Mouse (Mus musculus) forebrain, embryonic 15.5 days (tissue): ENCODE data around the gene Gm49630. TPM values are rescaled to one million over a fixed set of nuclear protein-coding genes. Genes with fewer than 3 reads are reported as not detected.
"Not testable (repeated sequence)": the region's sequence is repeated elsewhere in the genome, so short reads cannot be mapped to it uniquely, and the experiment has no call there.

Experiments used
- ATAC-seq: fragments of 200-750 bp; cut with Nextera tagmentation; replicated peaks from 2 replicates; pipeline ENCODE4 v1.8.0; 2017; ENCODE audit warnings: mild to moderate bottlenecking, moderate TSS enrichment, moderate library complexity
- H3K27ac ChIP-seq: fragments of 300-500 bp; sonication (generic); replicated peaks from 2 replicates; pipeline ENCODE4 v1.5.1; 2015; ENCODE audit warnings: mild to moderate bottlenecking, inconsistent platforms
- H3K27me3 ChIP-seq: fragments of 300-500 bp; sonication (generic); 2 replicates; pipeline ENCODE4 v1.6.1; 2015; ENCODE audit warnings: inconsistent platforms
- H3K36me3 ChIP-seq: fragments of 300-500 bp; sonication (generic); 2 replicates; pipeline ENCODE4 v1.6.1; 2015; ENCODE audit warnings: mild to moderate bottlenecking, inconsistent platforms
- H3K4me1 ChIP-seq: fragments of 300-500 bp; sonication (generic); 2 replicates; pipeline ENCODE4 v1.6.1; 2015; ENCODE audit warnings: inconsistent platforms
- H3K4me2 ChIP-seq: fragments of 300-500 bp; sonication (generic); replicated peaks from 2 replicates; pipeline ENCODE4 v1.6.1; 2015; ENCODE audit warnings: mild to moderate bottlenecking, inconsistent platforms
- H3K4me3 ChIP-seq: fragments of 300-500 bp; sonication (generic); 2 replicates; pipeline ENCODE4 v1.5.1; 2015; ENCODE audit warnings: mild to moderate bottlenecking, inconsistent platforms
- H3K9ac ChIP-seq: fragments of 300-500 bp; sonication (generic); replicated peaks from 2 replicates; pipeline ENCODE4 v1.6.1; 2015; ENCODE audit warnings: mild to moderate bottlenecking, inconsistent platforms
- H3K9me3 ChIP-seq: fragments of 300-500 bp; sonication (generic); 2 replicates; pipeline ENCODE4 v1.6.1; 2016; ENCODE audit warnings: inconsistent platforms
- WGBS: fragments of 180-500 bp; shearing (Covaris S2); methylation state at CpG from one replicate; pipeline ENCODE4 v1.1.7; 2015; ENCODE audit warnings: mixed read lengths; 5-methylcytosine and 5-hydroxymethylcytosine counted together
- polyA plus RNA-seq: library from polyadenylated mRNA; unstranded; fragments of >200 nt; fragmentation: Nextera tagmentation; extraction: Ambion mirVana; gene quantifications from 2 replicates; pipeline ENCODE4 v1.2.1, GENCODE M21; 2015

Gene Gm49630
- polyA plus RNA-seq: not detected in 2 replicates

DNA sequence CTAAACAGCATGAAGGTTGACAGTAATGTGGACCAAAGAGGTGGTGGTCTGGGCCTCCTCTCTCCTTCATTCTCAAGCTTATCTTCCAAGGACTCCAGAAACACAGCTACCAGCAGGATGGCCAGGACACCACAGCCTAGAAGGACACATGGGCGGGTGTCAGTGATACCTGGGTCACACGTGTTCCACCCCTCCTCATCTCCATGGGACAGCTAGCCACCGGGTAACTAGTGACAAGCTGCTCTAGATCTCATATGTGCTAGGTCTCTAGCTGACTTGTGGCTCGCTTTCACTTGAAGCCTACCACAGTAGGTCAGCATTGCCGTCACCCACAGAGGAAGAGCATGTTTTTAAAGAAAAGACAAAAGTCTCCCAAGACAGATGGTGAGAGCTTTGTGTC lies at the start of gene Gm49630:
Gm49630 (minus strand) TSS at position 101 of the 400 bp plus-strand sequence.
- H3K27ac ChIP-seq, H3K4me3 ChIP-seq, H3K9me3 ChIP-seq, H3K4me1 ChIP-seq, H3K36me3 ChIP-seq, H3K4me2 ChIP-seq, H3K9ac ChIP-seq, ATAC-seq, H3K27me3 ChIP-seq: not testable (repeated sequence)
- WGBS: 84% methylated on average over 4 of the region's 5 CpGs

DNA sequence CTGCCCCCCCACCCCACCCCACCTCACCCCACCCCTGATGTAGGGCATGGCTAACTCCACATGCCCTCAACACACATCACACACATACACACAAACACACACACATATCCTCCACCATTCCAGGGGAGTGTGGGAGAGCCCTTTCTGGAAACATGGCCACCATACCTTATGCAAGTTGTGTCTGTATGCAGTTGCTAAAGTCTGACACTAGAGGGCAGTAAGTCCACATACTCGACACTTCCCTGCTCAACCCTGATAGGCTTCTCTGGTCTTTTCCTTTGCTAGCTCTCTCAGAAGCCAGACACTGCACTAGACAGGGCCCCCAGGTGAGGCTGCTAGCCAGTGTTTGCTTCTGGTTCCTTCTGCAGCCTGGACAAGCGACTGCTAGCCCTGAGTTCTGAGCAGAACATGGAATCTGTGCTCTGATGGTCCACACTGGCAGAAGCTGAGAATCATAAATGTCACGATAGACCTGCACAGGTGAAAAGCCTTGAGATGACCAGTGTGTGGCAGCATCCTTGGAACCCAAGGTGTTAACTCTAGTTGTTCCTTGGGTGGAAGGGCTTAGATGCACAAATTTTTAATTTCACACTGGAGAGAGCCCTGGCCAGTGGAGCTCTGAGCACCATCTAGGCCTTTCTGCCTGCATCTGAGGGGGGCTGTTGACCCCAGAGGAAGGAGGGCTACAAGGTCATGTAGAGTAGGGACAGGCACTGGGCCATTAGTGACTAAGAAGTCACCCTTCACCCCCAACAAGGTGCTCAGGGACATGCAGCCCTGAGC lies 48.6 kb upstream of the Gm49630 start:
- peak; percentile 94 for ATAC-seq

DNA sequence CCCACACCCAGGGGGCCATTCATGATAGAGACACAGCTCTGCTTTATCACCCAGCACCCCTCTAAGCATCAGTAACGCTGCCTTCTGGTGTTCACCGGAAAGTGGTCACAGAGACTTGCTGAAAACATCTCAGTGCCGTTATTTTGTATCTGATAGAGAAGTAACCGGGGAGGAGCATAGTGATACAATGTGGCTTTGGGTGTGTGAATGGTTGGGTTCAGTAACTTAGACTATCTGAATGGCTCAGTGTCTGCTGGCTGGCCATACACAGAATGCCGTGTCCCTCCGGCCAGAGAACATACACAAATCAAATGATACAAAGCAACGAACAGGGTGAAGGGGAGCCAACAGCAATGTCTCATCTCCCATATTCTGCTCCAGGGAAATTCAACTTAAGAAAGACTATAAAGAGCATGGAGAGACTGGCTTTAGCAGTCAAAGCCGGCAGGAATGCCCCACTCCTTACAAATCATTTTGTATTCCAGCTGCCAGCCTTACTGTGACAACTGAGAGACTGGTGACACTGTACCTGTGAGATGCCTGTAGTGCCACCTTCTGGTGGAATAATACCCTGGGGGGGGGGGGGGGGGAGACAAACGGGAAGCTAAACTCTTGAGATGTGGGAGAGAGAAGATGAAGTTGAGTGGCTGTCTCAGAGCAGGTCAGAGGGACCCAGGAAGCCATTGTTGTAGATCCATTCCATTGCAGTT lies 43.0 kb upstream of the Gm49630 start:
- not testable (repeated sequence) for ATAC-seq, H3K4me3 ChIP-seq, H3K27ac ChIP-seq, H3K9ac ChIP-seq, H3K9me3 ChIP-seq, H3K4me1 ChIP-seq, H3K27me3 ChIP-seq, H3K36me3 ChIP-seq, H3K4me2 ChIP-seq
- WGBS: 89% methylated on average over 8 of the region's 9 CpGs

More for the DNA sequence above, 48.6 kb upstream of the Gm49630 start:
- not testable (repeated sequence) for H3K4me2 ChIP-seq, H3K9me3 ChIP-seq, H3K27me3 ChIP-seq, H3K27ac ChIP-seq, H3K9ac ChIP-seq, H3K36me3 ChIP-seq, H3K4me3 ChIP-seq, H3K4me1 ChIP-seq
- WGBS: 6% methylated on average over 2 of the region's 3 CpGs

DNA sequence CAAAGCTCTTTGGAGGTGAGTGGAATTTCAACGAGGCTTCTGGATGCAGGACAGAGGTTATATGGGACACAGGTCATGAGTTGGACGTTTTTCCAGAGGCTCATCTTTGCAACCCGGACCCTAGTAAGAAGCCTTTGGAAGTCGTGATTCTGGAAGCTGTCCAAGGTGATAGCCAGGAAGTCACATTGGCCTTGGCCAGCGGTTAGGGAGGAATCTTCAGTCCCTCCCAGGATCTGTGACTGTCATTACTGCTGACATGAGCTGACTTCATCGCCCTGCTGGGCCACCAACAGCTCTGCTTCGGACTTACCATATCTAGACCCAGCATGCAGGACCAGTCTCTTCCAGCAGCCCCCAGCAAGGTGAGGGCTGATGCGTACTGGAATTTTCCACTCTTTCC lies 41.6 kb upstream of the Gm49630 start:
- not testable (repeated sequence) for H3K4me1 ChIP-seq, H3K36me3 ChIP-seq, H3K4me2 ChIP-seq, H3K9me3 ChIP-seq, H3K4me3 ChIP-seq, H3K27ac ChIP-seq, H3K27me3 ChIP-seq, ATAC-seq, H3K9ac ChIP-seq
- 85% methylated on average over 8 of the region's 8 CpGs for WGBS

DNA sequence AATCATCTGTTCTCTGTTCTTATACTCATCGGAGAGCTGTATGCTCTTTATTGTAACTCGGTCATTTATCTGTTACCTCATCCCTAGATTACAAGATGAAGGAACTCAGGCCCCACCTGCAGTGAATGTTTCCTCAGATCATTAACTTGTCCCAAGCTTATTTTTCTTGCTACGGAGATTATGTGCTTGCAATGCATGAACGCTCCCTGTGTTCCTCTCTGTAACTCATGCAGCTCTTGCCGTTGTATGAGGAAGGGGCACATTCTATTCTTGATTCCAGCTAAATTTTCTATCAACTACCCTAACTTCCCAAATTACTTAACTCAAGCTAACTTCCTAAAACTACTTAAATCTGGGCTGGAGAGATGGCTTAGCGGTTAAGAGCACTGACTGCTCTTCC lies 28.0 kb upstream of the Gm49630 start:
- not testable (repeated sequence) for ATAC-seq, H3K9me3 ChIP-seq, H3K4me1 ChIP-seq, H3K36me3 ChIP-seq, H3K4me3 ChIP-seq, H3K9ac ChIP-seq, H3K4me2 ChIP-seq, H3K27ac ChIP-seq, H3K27me3 ChIP-seq
- WGBS: 81% methylated on average over 6 of the region's 6 CpGs

DNA sequence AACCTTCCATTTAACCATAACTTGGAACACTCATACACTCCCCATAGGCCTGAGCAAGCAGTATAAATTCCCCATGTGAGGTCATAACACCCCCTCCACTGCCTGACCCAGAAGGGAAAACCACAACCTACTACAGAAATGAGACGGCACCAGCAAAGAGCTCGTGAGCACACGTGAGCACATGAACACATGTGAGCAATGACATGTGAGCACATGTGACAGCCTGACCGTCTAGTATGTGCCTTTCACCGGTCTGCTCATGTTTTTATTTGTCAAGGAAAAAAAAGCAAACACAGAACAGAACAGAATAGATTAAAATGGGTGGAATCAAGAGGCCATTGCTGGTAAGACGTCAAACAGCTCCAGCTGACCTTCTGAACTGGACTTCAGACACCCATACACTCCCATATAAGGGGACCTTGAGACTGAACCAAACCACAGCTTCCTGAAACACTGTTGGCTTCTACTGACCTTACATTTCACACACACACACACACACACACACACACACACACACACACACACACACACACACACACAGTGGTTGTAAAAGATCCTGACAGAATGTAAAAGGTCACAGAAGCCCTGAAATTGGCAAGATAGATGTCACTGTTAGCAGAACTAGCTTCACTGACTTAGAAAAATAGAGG lies 26.5 kb upstream of the Gm49630 start:
- not testable (repeated sequence) for H3K27ac ChIP-seq, ATAC-seq, H3K4me1 ChIP-seq, H3K36me3 ChIP-seq, H3K27me3 ChIP-seq, H3K9me3 ChIP-seq, H3K4me3 ChIP-seq, H3K9ac ChIP-seq, H3K4me2 ChIP-seq
- WGBS: 91% methylated on average over 6 of the region's 6 CpGs

DNA sequence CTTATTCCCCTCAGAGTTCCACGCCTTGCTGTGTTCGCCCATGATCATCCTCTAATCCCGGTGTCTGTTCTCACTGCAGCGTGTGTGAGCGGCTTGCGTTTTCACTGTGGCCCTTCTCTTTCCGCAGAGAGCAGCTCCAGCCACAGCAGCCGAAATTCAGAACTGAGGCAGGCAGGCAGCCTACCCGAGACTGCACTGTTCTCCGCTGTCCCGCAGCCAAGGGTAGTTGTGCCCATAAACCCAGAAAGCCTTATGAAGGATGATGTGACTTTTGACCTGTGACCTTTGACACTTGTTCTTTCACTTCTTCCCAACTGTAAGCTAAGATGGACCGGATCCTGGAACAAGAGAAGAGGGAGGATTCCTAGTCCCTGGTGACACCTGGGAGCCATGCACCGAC lies 25.3 kb upstream of the Gm49630 start:
- H3K4me1 ChIP-seq, H3K9me3 ChIP-seq, H3K36me3 ChIP-seq, H3K27ac ChIP-seq, H3K27me3 ChIP-seq, H3K9ac ChIP-seq, H3K4me3 ChIP-seq, H3K4me2 ChIP-seq, ATAC-seq: not testable (repeated sequence)
- WGBS: 90% methylated on average over 13 of the region's 13 CpGs

DNA sequence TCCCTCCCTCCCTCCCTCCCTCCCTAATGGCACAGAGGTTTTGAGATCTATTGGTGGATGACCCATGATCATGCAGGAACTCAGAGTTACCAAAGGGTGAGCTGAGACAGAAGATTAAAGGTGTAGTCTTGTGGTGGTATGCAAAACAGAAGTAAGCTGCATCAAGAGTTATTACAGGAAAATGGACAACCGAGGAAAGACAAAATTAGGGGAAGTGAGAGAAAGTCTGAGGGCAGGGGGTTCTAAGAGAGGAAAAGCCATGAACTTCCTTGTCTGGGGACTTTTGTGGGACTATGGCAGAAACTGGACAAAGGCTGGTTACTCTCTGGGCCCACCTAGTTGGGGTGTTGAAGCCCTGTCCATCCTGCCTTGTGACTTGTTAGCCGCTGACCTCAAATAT lies 24.5 kb upstream of the Gm49630 start:
- not testable (repeated sequence) for H3K4me3 ChIP-seq, H3K9ac ChIP-seq, H3K9me3 ChIP-seq, H3K4me1 ChIP-seq, ATAC-seq, H3K27me3 ChIP-seq, H3K27ac ChIP-seq, H3K36me3 ChIP-seq, H3K4me2 ChIP-seq
- no CpG with 5 or more reads among the region's 2 CpGs for WGBS

DNA sequence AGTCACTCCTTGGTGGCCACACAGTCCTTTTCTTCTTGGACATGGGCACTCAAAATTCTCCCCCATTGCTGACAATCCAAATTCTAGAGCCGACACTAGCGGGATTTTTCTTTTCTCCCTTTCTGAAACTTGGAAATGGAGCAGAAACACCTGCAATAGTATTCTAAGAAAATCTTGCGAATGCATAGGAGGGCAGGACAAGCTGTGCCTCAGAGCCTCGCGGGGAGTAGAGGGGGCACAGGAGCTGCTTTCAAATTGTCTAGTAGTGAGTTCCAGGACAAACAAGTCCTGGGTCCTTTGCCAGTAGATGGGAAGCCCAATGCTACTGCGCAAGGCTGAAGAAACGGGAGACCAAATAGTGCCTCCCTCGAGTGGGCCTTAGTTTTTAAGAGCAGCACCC lies 23.9 kb upstream of the Gm49630 start:
- H3K4me1 ChIP-seq, ATAC-seq, H3K36me3 ChIP-seq, H3K27me3 ChIP-seq, H3K9ac ChIP-seq, H3K9me3 ChIP-seq, H3K27ac ChIP-seq, H3K4me2 ChIP-seq, H3K4me3 ChIP-seq: not testable (repeated sequence)
- WGBS: 92% methylated on average over 8 of the region's 8 CpGs

DNA sequence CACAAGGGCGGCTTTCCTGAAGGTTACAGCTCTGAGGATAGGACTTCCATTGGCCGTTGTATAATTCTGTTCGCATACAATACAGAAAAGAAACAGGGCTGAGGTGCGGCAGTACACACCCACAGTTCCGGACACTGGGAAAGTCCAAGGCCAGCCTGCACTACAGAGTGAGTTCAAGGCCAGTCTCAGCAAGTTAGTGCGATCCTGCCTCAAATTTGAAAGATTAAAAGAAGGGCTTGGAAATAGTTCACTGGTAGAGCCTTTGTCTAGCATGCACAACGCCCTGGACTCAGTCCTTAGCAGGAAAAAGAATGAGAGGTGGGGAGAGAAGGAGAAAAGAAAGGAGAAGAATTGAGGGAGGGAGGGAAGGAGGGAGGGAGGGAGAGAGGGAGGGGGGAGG lies 23.3 kb upstream of the Gm49630 start:
- not testable (repeated sequence) for H3K27me3 ChIP-seq, H3K4me1 ChIP-seq, H3K9me3 ChIP-seq, ATAC-seq, H3K4me3 ChIP-seq, H3K27ac ChIP-seq, H3K4me2 ChIP-seq, H3K9ac ChIP-seq, H3K36me3 ChIP-seq
- WGBS: 90% methylated on average over 7 of the region's 7 CpGs

DNA sequence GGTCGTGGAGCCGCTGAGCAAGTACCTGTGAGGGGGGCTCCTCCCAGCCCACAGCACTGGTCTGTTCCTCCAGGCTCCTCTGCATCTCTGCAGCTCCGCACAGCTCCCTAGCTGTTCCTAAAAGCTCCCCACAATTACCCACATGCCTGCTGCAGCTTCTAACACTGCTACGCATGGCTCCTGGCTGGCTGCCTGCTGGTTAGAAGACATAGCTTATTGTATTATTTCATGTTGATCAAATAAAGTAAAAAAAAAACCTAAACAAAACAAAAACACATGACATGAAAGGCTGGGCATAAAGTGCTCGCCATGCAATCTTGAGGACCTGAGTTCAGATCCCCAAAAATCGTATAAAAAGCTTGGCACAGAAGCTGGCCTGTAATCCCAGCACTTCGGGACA lies 18.1 kb upstream of the Gm49630 start:
- not testable (repeated sequence) for H3K9ac ChIP-seq, H3K4me3 ChIP-seq, H3K9me3 ChIP-seq, H3K27me3 ChIP-seq, H3K27ac ChIP-seq, ATAC-seq, H3K4me2 ChIP-seq, H3K36me3 ChIP-seq, H3K4me1 ChIP-seq
- WGBS: 50% methylated on average over 7 of the region's 7 CpGs

DNA sequence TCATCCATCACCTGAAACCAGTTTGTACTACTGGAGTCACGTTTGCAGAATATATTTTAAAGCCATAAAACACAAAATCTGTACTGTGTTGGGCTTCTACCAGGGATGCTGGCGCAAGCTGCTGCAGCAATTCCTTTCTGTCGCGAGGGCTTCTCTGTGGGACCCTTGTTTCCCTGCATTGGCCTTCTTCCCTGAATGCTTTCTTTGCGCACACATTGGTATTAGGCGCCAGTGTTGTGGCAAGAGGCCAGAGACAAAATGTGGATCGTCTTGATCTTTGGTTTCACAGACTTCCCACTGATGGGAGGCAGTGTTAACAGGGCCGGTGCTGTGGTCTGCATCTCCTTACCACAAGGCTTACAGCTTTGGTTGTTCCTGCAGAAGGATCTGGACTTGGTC lies 17.2 kb upstream of the Gm49630 start:
- not testable (repeated sequence) for H3K4me2 ChIP-seq, H3K27me3 ChIP-seq, H3K4me1 ChIP-seq, H3K4me3 ChIP-seq, H3K9ac ChIP-seq, H3K9me3 ChIP-seq, ATAC-seq, H3K27ac ChIP-seq, H3K36me3 ChIP-seq
- 50% methylated on average over 8 of the region's 8 CpGs for WGBS
